Mouse (Mus musculus): ENCODE data around the gene Nub1. TPM values are rescaled to one million over a fixed set of nuclear protein-coding genes. Genes with fewer than 3 reads are reported as not detected.

The Nub1 gene
- total and polyA plus RNA-seq, 2 experiments, result 19.6 to 20.2 TPM

- H3K27ac ChIP-seq (replicated peaks; ENCODE audit: insufficient read depth, low read depth, low read length), result no peak overlapping the region
- peak overlapping the region; percentile 34 for H3K9ac ChIP-seq (ENCODE audit: low read depth, low read length)
- WGBS, result 3% methylated on average over 48 of the region's 49 CpGs
- H3K4me1 ChIP-seq (ENCODE audit: control insufficient read depth, insufficient read depth, low read length), result no peaks in the 10 kb centered on the region
- peaks cover 11% of the 10 kb centered on the region; the same call in 1 of the 2 replicates for H3K27me3 ChIP-seq (ENCODE audit: control insufficient read depth, insufficient read depth, low read length)
- TF ChIP-seq CTCF (IDR thresholded peaks at IDR 0.05; ENCODE audit: low read depth, low read length), result no peak
- no peak for TF ChIP-seq POLR2A (IDR thresholded peaks at IDR 0.05; ENCODE audit: extremely low read depth, insufficient read depth, low read length)
- H3K79me2 ChIP-seq (ENCODE audit: control insufficient read depth, insufficient read depth, low read length), result no peaks in the 10 kb centered on the region
- H3K36me3 ChIP-seq (ENCODE audit: control insufficient read depth, insufficient read depth, low read length), result no peaks in the 10 kb centered on the region
- H3K4me3 ChIP-seq (ENCODE audit: insufficient read depth, low read depth, low read length), result peak overlapping the region; percentile 48
- DNase-seq (ENCODE audit: extremely low read depth, low read depth, low spot score), result no peak
Measured at GRCm38 (mm10) chr5:24729797-24730487, 44.6 kb downstream of the Nub1 start.

GRCm38 (mm10) chr5:24730488-24730871, 45.1 kb downstream of the Nub1 start, which contains the start of gene Wdr86:
Gene Wdr86 (minus strand): TSS chr5:24730727.
- 1% methylated on average over 23 of the region's 23 CpGs for WGBS
- TF ChIP-seq CTCF (IDR thresholded peaks at IDR 0.05; ENCODE audit: low read depth, low read length), result no peak
- no peak for TF ChIP-seq POLR2A (IDR thresholded peaks at IDR 0.05; ENCODE audit: extremely low read depth, insufficient read depth, low read length)
- Histone ChIP-seq H3K36me3 (ENCODE audit: control insufficient read depth, insufficient read depth, low read length) (no peaks in the 10 kb centered on the region), H3K9ac (ENCODE audit: low read depth, low read length) (peak within 1 kb of the TSS; percentile 34), H3K79me2 (ENCODE audit: control insufficient read depth, insufficient read depth, low read length) (no peaks in the 10 kb centered on the region), H3K27me3 (ENCODE audit: control insufficient read depth, insufficient read depth, low read length) (peaks cover 11% of the 10 kb centered on the region; the same call in 1 of the 2 replicates), H3K4me3 (ENCODE audit: insufficient read depth, low read depth, low read length) (peak within 1 kb of the TSS; percentile 48), H3K4me1 (ENCODE audit: control insufficient read depth, insufficient read depth, low read length) (no peaks in the 10 kb centered on the region), H3K27ac (replicated peaks; ENCODE audit: insufficient read depth, low read depth, low read length) (0 out of 2 replicates have a peak within 1 kb of the TSS, but pooled peaks have one; percentile 1)
- DNase-seq (ENCODE audit: extremely low read depth, low read depth, low spot score), result no peak

- H3K27me3 ChIP-seq (ENCODE audit: control insufficient read depth, insufficient read depth, low read length), result peaks cover 11% of the 10 kb centered on the region; the same call in 1 of the 2 replicates
- H3K27ac ChIP-seq (replicated peaks; ENCODE audit: insufficient read depth, low read depth, low read length), result 0 out of 2 replicates have a peak overlapping the region, but pooled peaks have one; percentile 1
- peak overlapping the region; percentile 48; the same call in 1 of the 2 replicates for H3K4me3 ChIP-seq (ENCODE audit: insufficient read depth, low read depth, low read length)
- no peaks in the 10 kb centered on the region for H3K4me1 ChIP-seq (ENCODE audit: control insufficient read depth, insufficient read depth, low read length)
- H3K79me2 ChIP-seq (ENCODE audit: control insufficient read depth, insufficient read depth, low read length), result no peaks in the 10 kb centered on the region
- TF ChIP-seq POLR2A (IDR thresholded peaks at IDR 0.05; ENCODE audit: extremely low read depth, insufficient read depth, low read length), result no peak
- TF ChIP-seq CTCF (IDR thresholded peaks at IDR 0.05; ENCODE audit: low read depth, low read length), result no peak
- 7% methylated on average over 15 of the region's 15 CpGs for WGBS
- no peak for DNase-seq (ENCODE audit: extremely low read depth, low read depth, low spot score)
- no peaks in the 10 kb centered on the region for H3K36me3 ChIP-seq (ENCODE audit: control insufficient read depth, insufficient read depth, low read length)
- peak overlapping the region; percentile 12 for H3K9ac ChIP-seq (ENCODE audit: low read depth, low read length)
Measured at GRCm38 (mm10) chr5:24730986-24731385, 45.7 kb downstream of the Nub1 start.

GRCm38 (mm10) chr5:24733134-24733533, 47.8 kb downstream of the Nub1 start:
- no peak overlapping the region for H3K9ac ChIP-seq (ENCODE audit: low read depth, low read length)
- no peaks in the 10 kb centered on the region for H3K4me1 ChIP-seq (ENCODE audit: control insufficient read depth, insufficient read depth, low read length)
- no peak for DNase-seq (ENCODE audit: extremely low read depth, low read depth, low spot score)
- peaks cover 11% of the 10 kb centered on the region; the same call in 1 of the 2 replicates for H3K27me3 ChIP-seq (ENCODE audit: control insufficient read depth, insufficient read depth, low read length)
- 25% methylated on average over 8 of the region's 8 CpGs for WGBS
- H3K36me3 ChIP-seq (ENCODE audit: control insufficient read depth, insufficient read depth, low read length), result no peaks in the 10 kb centered on the region
- H3K79me2 ChIP-seq (ENCODE audit: control insufficient read depth, insufficient read depth, low read length), result no peaks in the 10 kb centered on the region
- no peak overlapping the region for H3K4me3 ChIP-seq (ENCODE audit: insufficient read depth, low read depth, low read length)
- H3K27ac ChIP-seq (replicated peaks; ENCODE audit: insufficient read depth, low read depth, low read length), result no peak overlapping the region
- TF ChIP-seq POLR2A (IDR thresholded peaks at IDR 0.05; ENCODE audit: extremely low read depth, insufficient read depth, low read length) (no peak), CTCF (IDR thresholded peaks at IDR 0.05; ENCODE audit: low read depth, low read length) (no peak)

DNA sequence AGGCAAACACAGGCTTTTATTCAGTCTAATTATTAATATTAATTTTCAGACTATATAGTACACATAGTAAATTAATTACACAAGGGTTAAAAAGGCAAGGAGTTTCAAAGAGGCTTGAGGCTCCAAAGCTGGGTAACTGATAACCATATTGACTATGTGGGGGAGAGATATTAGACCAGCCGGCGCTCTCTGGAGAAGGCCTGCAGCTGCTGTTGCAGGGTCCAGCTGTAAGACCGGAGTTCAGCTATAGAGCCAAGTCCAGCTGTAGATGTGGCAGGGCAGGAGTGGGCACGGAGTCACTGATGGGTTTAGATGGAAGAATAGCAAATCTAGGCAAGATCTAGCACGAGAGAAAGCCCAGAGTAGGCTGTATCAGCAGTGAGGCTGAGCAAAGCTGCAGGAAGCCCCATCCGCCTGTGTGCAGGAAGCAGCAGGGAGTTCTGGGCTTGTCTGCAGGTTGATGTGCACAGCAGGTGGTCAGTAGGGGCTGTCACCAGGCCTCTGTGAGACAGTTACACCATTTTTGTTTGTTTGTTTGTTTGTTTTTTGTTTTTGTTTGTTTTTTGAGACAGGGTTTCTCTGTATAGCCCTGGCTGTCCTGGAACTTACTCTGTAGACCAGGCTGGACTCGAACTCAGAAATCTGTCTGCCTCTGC, 48.6 kb downstream of the Nub1 start:
- Histone ChIP-seq H3K79me2 (ENCODE audit: control insufficient read depth, insufficient read depth, low read length) (no peaks in the 10 kb centered on the region), H3K36me3 (ENCODE audit: control insufficient read depth, insufficient read depth, low read length) (no peaks in the 10 kb centered on the region), H3K4me1 (ENCODE audit: control insufficient read depth, insufficient read depth, low read length) (no peaks in the 10 kb centered on the region), H3K9ac (ENCODE audit: low read depth, low read length) (no peak overlapping the region), H3K27me3 (ENCODE audit: control insufficient read depth, insufficient read depth, low read length) (peaks cover 11% of the 10 kb centered on the region; the same call in 1 of the 2 replicates), H3K4me3 (ENCODE audit: insufficient read depth, low read depth, low read length) (no peak overlapping the region), H3K27ac (replicated peaks; ENCODE audit: insufficient read depth, low read depth, low read length) (no peak overlapping the region)
- 58% methylated on average over 7 of the region's 7 CpGs for WGBS
- TF ChIP-seq CTCF (IDR thresholded peaks at IDR 0.05; ENCODE audit: low read depth, low read length) (no peak), POLR2A (IDR thresholded peaks at IDR 0.05; ENCODE audit: extremely low read depth, insufficient read depth, low read length) (no peak)
- no peak for DNase-seq (ENCODE audit: extremely low read depth, low read depth, low spot score)
